Mouse (Mus musculus) gastrocnemius, postnatal 25 days (tissue): Measurements from ENCODE around the gene Ikzf1. TPM values are rescaled to one million over a fixed set of nuclear protein-coding genes. Genes with fewer than 3 reads are reported as not detected.

Experiments
- DNase-seq: peaks from one replicate; pipeline ENCODE4 v3.0.0; 2022
- total RNA-seq, 2 experiments: library from RNA; stranded (reverse); gene quantifications; 1 replicate in 1 of 2; 2 replicates in 1 of 2; pipeline ENCODE4 v1.2.3; 2021

The Ikzf1 gene
- total RNA-seq, 2 experiments from 2014 or later, result 0.31 to 0.62 TPM

DNA sequence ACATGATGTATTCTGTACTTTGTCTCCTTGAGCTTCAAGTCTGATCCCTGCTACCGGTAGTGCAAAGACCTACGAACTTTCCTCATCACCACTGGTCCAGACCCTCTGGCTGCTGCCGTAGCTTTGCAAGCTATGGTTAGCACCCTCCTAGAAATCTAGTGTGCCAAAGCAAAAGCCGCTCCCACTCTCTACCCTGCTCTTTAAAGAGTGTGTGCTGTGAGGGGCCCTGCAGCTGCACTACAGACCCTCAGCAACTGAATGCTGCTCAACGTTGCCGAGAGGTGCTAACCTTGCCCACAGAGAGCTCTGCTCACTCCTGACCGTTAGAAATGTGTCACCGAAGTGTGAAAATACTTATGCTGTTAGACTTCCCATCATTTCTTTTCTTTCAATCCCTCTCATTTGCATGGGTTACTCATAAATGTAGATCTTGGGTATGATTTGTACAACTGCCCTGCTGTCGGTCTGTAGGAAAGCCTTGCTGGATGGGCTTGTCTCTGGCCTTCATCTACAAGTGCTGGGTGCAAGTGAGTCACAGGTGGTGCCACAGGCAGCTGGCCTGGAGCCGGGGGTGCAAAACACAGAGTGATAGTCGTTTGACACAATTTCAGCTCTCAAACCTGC lies 40.6 kb downstream of the Ikzf1 start:
- no peak for DNase-seq

DNA sequence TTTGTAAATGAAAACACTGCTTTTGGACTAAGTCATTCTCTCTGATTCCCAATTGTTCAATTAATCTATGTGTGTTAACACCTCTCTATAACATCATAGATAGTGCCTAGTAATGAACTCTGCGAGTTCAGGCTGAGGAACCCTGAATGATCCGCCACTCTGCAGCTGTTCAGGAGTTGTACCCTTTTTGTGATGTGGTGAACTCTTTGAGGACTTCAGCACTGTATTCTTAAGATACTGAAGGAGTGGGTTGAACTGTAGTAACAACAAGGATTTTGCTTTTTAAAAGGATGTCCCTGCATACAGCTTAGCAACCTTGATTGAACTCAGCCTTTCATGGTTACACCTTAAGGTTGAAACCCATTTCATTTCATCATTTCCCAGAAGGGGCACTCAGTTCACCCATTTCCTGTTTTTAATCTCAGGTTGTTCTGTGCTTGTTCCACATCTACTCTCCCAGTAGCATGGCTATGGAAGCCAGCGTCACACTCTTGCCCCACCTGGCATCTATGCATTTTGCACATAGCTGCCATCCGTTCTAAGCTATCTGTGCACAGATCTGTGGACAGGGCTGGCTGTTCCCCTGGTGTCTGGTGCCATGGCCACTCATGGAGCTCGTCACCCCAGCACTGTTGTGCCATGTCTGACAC lies 41.2 kb downstream of the Ikzf1 start:
- DNase-seq, result no peak

DNA sequence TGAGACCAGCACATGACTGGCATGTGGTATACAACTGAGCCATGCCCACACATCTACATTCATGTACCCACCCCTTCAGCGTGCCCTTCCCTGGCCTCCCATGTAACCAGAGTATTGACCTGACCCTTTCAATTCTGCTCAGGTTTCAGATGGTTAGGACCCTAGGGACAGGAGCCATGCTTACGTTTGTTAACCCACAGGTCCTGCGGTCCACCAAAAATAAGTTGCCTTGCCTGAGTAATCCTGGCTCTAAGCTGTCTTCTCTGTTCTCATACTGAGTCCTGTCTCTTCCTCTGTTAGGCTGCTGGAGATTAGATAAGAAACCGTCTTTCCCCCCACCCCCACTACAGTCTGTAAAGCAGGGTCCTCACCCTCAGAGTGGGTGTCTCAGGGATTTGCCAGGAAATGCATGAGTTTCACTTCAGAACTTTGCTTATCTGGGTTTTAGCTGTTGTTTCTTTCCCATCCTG lies 42.0 kb downstream of the Ikzf1 start:
- no peak for DNase-seq

DNA sequence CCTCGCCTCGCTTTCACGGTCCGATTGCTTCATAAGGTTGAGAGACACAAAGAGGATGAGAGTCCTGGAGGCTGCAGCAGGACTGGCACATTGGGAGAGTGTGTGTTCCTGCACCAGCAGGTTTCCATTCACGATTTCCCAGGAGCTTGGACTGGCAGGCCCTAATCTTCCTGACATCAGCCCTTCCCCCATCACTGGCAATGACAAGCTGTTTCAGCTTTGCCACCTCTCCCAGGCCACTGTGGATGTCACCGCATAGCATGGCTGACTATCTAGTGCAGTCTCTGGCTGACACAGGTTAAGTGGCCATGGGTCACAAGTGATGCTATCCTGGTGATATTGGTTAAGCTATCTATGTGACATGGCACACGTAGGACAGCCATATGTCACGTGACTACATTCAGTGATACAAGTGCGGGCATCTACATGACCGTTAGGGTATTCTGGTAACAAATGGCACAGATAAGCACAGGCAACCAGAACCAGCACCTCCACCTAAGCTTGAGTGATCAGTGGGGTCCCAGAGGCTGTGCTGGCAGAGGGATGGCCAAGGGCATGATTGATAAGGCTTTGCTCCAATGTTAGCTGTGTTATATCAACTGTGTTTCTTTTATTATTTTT lies 43.2 kb downstream of the Ikzf1 start:
- DNase-seq, result no peak

DNA sequence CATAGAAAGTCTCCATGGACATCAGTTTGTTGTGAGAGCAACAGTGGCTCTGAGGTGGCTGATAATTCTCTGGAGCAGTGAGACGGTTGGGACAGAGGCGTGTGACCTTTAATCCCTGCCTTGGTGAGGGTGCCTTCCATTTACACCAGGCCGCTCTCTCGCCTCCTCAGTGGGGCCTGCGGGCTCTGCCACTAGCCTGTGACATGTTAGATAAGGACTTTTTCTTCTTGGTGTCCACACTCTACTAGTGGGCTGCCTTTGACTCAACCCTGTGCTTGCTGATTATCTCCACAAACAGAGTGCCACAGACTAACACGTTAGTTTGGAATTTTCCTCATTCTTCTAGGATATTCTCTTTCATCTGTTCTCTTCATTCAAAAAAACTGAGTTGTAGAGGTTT lies 44.4 kb downstream of the Ikzf1 start:
- DNase-seq, result no peak

DNA sequence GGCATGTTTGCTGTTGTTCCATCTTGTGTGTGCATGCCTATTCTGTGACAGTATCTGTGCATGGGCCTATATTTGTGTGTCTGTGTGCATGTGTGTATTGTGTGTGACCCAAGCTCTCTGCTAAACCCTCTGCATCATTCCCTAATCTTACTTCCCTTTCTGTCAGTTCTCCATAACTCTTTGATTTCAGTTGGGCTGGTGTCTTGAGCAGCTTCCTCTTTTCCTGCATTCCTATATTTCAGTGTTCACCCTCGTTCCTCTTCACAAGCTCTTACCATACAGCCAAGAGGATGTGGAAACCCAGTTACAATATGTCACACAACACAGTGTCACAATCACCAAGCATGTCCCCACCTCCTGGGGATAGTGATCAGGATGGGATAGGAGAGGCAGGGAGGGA lies 45.3 kb downstream of the Ikzf1 start:
- DNase-seq, result no peak

DNA sequence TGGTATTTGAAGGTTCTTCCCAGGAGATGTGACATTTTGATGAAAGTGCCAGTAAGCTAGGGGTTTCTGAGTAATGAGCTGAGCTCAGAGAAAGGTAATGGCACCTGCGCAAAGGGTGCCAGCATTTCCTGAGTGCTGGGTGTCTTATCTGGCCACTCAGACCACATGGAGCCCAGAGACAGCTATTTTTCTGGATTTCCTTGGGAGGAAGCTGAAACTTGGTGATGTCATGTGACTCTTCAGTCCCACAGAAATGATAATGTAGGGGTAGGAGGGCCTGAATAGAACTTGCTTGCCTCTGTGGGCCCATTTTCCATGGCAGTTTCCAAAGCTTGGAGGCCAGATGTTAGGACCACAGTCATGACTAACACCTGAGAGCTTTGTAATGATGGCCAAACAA lies 46.9 kb downstream of the Ikzf1 start:
- no peak for DNase-seq

DNA sequence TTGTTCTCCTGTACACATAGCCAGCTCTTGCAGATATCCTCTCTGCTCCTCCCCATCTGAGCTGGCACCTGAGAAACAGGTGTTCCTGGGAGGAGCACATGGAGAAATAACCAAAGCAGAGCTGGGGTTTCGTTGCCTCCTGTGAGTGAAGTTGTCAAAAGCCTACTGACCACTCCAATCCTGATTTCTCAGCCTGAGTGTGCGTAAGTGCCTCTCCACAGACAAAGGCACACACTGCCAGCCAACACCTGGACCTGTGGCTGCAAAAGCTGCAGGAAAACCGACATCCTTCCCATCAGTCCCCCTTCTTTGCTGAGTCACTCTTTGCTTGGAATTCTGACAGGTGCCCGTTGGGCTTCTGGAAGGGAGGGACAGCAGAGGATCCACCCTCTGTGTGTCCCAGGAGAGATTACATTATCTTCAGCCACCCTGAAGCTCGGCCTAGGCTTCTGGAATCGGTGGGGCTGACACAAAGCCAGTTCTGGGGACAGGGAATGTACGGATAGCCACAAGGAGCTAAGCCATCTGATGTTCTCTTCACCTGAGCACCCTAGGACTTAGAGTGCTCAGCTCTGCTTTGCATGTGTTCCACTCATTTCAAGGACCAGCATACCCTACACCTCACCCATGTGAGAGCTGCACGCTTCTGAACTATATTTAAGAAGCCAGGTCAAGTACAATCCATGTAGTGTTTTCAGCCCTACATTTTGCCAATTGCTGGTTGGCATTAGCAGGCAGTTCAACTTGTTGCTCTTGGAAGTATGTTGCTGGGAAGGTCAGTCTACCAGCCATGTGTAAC lies 48.4 kb downstream of the Ikzf1 start:
- DNase-seq, result no peak

DNA sequence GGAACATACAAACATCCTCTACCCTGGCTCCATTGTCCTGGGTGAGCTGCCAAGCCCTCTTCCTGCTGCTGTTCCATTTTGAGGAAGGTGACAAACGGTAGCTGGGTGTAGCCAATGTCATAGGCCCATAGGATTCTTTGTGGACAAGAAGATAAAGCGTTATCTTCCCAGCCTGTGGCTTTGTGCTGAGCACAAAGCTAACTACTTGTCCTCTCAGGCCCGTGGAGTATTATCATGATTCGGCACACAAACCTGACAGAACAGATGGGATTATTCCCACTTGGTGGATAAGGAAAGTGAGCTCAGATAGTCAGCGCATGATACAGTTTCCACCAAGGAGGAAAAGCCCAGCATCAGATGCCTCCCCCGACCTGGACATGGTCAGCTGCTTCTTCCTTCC lies 50.4 kb downstream of the Ikzf1 start:
- DNase-seq, result no peak

DNA sequence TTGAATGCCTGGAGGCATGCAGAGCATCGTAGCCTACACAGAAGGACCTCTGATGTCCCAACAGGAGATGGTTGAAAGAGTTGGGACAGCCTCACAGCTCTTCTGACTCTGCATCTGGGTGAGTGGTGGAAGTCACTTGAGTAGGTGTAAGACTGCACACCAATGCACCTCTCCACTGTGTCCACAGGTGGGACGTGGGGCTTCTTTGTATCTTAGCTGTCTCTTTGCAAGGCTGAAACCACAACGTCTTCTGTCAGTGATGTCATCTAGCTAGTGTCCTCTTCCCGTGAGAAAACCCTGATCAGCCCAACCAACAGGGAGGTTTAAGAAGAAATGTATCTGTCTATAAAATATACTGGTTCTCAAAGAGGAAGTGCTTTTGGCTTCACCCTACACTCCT lies 52.1 kb downstream of the Ikzf1 start:
- no peak for DNase-seq

DNA sequence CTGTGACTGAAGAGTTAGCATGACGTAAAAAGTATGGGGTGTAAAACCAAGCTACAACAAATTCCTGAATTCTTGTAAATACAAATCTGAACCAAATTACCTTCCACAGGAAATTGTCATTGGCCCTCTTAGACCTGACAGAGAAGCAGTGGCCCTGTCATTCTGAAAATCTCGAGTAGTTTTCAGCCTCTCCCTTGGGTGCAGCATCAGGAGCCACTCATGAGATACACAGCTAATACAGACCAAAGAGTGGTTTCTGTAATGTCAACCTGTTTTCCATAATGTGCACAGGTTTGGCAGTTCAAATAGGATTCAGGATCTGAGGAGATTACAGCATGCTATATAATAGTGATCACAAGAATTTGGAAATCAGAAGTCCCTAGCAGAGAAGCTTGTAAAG lies 52.8 kb downstream of the Ikzf1 start:
- no peak for DNase-seq

DNA sequence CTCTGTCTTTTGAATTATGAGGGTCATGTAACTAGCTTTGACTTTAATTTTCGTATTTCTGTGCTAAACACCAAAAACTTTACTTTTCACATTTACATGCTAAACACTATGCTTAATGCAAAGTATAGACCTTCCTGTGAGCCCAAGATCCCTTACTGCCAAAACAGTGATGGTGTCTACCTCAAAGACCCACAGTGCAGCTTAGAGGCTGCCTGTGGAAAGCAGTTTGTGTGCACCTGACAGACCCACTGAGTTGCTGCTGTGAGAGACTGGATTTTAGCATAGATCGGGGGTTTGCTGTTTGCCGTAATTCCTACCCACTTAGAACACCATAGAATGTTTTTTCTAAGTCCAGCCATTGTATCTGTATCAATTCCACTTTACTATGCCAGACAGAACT lies 54.3 kb downstream of the Ikzf1 start:
- DNase-seq, result no peak

DNA sequence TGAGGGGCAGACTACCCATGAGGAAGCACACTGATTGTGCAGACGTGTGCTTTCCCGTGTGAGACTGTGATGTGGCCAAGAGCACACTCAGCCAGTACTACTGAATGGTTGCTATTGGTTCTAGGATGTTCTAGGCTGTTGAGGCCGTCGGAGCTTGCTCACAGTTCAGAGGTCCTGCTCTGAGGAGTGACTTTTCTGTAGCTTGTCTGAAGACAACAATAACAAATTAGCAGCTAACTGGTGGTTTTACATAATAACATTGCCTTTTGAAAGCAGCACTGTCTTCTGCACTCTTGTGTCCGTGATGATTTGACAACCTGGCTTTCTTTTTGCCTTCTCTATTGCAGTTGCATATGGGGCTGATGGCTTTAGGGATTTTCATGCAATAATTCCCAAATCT lies 55.8 kb downstream of the Ikzf1 start:
- DNase-seq, result no peak

DNA sequence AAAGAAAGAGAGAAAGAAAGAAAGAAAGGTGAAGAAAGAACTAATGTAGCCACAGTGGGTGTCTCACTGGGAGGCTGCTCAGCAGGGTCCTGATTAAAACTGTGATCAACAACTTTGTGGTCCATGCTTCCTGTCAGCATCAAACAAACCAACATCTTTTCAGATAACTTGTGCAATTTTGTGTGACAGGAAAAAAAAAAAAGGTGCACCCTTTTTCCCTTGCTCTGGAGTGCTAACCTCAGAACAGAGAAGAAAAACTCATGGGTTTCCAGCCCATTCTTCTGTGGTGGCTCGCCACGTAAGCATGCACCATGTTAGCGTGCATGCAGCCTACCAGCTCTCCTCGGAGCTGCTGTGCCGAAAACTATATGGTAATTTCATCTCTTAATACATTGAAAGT lies 56.8 kb downstream of the Ikzf1 start:
- no peak for DNase-seq

DNA sequence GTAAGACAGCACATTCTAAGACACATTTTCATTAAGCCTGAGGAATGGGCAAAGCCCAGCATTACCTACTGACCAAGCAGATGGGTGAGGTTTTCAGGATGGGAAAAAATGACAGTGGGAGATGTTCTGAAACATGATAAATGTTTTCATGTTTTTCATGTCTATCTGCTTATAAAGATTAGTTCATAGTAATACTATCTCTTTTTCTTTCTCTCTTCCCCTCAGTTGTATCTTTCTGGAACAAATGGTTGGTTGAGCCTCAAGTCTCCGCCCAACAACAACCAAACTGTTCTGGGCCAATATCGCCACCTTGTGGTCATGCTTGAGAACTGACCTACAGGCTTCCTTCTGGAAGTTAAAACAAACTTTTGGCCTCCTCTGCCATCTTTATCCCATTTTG lies 57.8 kb downstream of the Ikzf1 start:
- no peak for DNase-seq

DNA sequence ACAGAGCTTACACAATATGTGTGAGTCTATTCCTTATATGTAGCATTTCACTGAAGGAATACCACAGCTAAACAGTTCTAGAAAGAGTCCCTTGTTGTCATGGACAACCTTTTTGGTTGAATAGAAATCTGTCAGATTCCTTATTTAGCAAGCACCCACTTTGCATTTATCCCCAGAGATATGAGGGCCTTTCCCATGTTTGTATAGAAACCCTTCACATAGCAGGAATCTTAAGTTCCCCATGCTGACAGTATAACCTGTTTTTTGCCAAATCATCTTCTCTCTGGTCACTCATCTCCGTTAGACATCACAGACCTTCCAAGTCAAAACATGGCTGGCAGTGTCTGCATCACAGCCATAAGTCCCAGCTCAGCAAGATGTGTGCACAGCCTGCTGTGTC lies 59.4 kb downstream of the Ikzf1 start:
- no peak for DNase-seq

DNA sequence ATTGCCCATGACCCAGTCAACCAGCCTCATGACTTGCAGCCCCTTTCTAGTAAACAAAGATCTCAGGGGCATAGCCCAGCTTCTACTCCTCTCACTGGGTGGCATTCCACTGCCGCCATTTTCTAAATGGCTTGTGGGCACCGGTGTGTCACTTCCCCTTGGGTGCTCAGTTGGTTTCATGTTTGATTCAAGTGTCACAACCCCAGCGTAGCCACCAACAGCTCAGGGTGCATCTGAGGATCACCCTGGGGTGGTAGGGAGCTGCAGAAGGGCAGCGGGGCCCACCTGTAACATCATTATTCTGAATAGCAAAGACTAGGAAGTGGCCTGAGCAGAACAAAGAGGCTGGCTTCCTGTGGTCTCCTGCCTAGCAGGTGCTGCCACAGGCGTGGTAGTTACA lies 66.3 kb downstream of the Ikzf1 start:
- DNase-seq, result no peak

DNA sequence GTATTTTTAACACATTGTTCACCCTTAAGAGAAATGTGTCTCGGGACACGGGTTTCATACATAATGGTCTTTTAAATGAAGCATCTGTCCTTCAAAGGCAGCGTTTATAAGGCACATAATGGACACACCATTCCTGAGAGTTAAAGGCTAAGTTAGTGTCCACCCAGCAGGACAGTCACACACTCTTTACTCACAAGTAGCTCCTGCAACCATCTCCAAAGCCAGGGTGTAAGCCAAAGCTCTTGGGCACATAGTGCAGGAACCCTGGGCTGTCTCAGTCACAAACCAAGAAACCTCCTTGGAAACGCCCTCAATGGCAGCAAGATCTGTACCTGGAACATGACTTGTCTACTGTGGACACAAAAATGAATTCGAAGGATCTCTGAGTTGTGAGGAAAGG lies 68.1 kb downstream of the Ikzf1 start:
- DNase-seq, result no peak

DNA sequence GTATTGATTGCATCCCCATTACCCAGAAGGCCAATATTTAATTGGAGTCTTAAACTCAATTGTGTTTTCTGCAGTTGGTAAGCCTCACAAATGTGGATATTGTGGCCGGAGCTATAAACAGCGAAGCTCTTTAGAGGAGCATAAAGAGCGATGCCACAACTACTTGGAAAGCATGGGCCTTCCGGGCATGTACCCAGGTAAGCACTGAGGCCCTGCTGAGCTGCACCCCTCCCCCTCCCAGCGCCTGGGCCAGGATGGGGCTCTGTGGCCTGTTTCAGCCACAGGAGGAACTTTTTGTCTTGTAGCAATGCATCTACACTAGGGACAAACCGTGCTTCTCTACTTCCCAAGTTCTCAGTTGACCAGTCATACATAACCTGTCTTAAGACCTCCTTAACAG lies 73.3 kb downstream of the Ikzf1 start:
- no peak for DNase-seq

DNA sequence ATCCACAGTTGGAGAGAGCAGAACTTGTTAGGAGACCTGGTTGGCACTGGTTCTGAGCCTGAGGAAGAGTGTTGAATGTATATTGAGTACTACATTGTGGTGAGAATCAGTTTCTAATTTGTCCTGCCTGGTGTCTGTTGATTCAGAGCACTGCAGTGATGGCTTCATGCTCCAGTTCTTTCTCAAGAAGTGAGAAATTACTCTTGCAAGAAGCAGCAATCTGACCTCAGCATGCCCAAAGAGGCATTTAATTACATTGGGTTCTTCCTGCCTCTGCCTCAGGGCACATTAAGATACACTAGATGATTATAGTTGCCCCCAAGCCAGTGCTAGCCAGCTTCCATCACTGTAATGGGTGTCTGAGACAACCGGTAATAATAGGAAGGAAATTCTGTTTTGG lies 74.1 kb downstream of the Ikzf1 start:
- no peak for DNase-seq

DNA sequence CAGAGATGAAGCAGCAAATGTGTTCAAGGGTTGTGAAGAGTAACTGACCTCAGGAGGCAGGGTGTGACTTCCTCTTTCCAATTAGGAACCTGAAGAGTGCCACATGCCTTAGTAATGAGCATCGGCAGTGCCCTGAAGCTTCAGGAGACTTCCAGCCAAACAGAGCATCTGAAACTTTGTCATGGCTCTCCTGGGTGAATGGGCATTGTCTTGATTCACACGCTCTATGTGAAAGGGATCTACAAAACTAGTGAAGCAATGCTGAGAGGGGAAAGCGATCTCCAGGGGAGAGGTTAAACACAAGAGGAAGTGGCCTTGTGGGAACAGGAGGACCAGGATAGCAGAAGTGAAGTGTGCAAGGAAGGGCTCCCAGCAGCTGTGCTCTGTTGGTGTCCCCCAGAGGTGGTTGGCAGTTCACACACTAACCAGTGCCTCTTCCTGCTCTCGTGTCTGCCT lies 78.4 kb downstream of the Ikzf1 start:
- no peak for DNase-seq

DNA sequence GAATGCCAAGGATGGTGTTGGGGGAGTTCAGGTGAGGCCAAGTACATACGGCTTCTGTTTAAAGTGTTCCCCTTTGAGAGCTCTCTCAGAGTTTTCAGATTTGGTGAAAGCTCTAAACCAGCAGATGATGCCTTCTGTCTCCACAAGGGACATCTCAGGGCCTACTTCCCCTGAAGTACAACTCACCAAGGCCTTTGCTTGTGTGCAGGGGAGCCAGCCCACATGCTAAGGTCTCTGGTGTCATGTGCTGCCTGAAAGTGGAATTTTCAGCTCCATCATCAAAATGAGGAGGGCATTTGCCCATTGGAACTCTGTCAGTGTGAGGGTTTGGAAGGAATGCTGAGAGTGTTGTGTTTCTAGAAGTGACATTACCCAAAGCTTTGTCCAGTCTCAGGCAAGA lies 80.6 kb downstream of the Ikzf1 start:
- no peak for DNase-seq

DNA sequence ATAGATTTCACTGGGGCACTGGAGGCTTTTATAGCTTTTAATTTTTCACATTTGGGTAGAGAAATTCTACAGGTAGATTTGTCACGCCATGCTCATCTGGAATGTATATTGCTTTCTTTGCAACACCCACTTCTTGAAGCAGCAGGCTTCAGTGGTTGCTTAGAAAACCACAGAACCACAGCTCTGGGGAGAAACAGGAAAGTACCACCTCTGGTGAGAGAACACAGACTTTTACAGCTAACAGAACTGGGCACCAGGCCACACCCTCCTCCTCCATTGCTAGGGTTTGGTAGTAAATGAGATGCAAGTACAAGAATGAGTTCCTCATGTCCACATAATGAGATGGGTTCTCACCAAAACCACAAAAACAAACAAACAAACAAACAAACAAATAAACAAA lies 81.3 kb downstream of the Ikzf1 start:
- DNase-seq, result no peak
